Mouse (Mus musculus) MEL (cell line): ENCODE data around the gene Gtf2b. TPM values are rescaled to one million over a fixed set of nuclear protein-coding genes. Genes with fewer than 3 reads are reported as not detected.

Experiments
- DNase-seq: peaks from one replicate; pipeline ENCODE4 v3.0.0; 2011; ENCODE audit warnings: low read depth, low spot score
- H3K27ac ChIP-seq: 2 replicates; pipeline ENCODE4 v1.5.1; 2012; ENCODE audit warnings: low read depth, mild to moderate bottlenecking, control low read depth, low read length, moderate library complexity; ENCODE audit not compliant: control insufficient read depth
- H3K27me3 ChIP-seq, 2 experiments: fragments of 150-350 bp in 1 of 2; sonication (generic) in 1 of 2; 2 replicates each; pipeline ENCODE4 v1.6.1; 2012; ENCODE audit warnings: low read length in 2 of 2, mild to moderate bottlenecking in 2 of 2, improper control_type of control experiment in 1 of 2, moderate library complexity in 1 of 2; ENCODE audit not compliant: insufficient read depth in 2 of 2, control insufficient read depth in 1 of 2
- H3K36me3 ChIP-seq, 2 experiments: 2 replicates each; pipeline ENCODE4 v1.6.1; 2012 to 2014; ENCODE audit warnings: low read length in 2 of 2, improper control_type of control experiment in 1 of 2, inconsistent platforms in 1 of 2, mild to moderate bottlenecking in 1 of 2; ENCODE audit not compliant: insufficient read depth in 2 of 2, control insufficient read depth in 1 of 2
- H3K4me1 ChIP-seq, 2 experiments: fragments of 150-350 bp in 1 of 2; sonication (generic) in 1 of 2; 2 replicates each; pipeline ENCODE4 v1.6.1; 2012; ENCODE audit warnings: low read length in 2 of 2, improper control_type of control experiment in 1 of 2, mild to moderate bottlenecking in 1 of 2; ENCODE audit not compliant: insufficient read depth in 2 of 2, control insufficient read depth in 1 of 2
- H3K4me3 ChIP-seq, 2 experiments: fragments of 150-350 bp in 1 of 2; sonication (generic) in 1 of 2; 2 replicates each; pipeline ENCODE4 v1.5.1; 2012; ENCODE audit warnings: low read depth in 2 of 2, low read length in 2 of 2, mild to moderate bottlenecking in 2 of 2, moderate library complexity in 2 of 2, control low read depth in 1 of 2, improper control_type of control experiment in 1 of 2; ENCODE audit not compliant: control insufficient read depth in 1 of 2, insufficient read depth in 1 of 2
- H3K79me2 ChIP-seq: 2 replicates; pipeline ENCODE4 v1.6.1; 2012; ENCODE audit warnings: mild to moderate bottlenecking, low read length, moderate library complexity; ENCODE audit not compliant: control insufficient read depth, poor library complexity, insufficient read depth
- H3K9ac ChIP-seq: 2 replicates; pipeline ENCODE4 v1.6.1; 2012; ENCODE audit warnings: low read depth, mild to moderate bottlenecking, control low read depth, low read length, moderate library complexity; ENCODE audit not compliant: control insufficient read depth, poor library complexity, severe bottlenecking
- H3K9me3 ChIP-seq: fragments of 150-350 bp; sonication (generic); replicated peaks from 2 replicates; pipeline ENCODE4 v1.6.1; 2012; ENCODE audit warnings: mild to moderate bottlenecking, low read length, improper control_type of control experiment, moderate library complexity; ENCODE audit not compliant: insufficient read depth
- BHLHE40 ChIP-seq: IDR thresholded peaks from 2 replicates; pipeline ENCODE4 v1.6.1; 2012; ENCODE audit warnings: low read depth, mild to moderate bottlenecking, inconsistent platforms, low read length, improper control_type of control experiment, borderline replicate concordance
- CHD1 ChIP-seq: IDR thresholded peaks from 2 replicates; pipeline ENCODE4 v1.6.1; 2012; ENCODE audit warnings: low read depth, mild to moderate bottlenecking, inconsistent platforms, low read length, improper control_type of control experiment
- ELF1 ChIP-seq: IDR thresholded peaks from 2 replicates; pipeline ENCODE4 v1.6.1; 2014; ENCODE audit warnings: low read depth, mild to moderate bottlenecking, inconsistent platforms, low read length, improper control_type of control experiment, moderate library complexity
- EP300 ChIP-seq, 2 experiments: IDR thresholded peaks; 2 replicates each; pipeline ENCODE4 v1.6.1; 2011; ENCODE audit warnings: improper control_type of control experiment in 2 of 2, low read length in 2 of 2, low read depth in 1 of 2, mild to moderate bottlenecking in 1 of 2
- GABPA ChIP-seq: IDR thresholded peaks from 2 replicates; pipeline ENCODE4 v1.6.1; 2012; ENCODE audit warnings: low read depth, mild to moderate bottlenecking, inconsistent platforms, low read length, improper control_type of control experiment, moderate library complexity
- HCFC1 ChIP-seq: IDR thresholded peaks from 2 replicates; pipeline ENCODE4 v1.6.1; 2012; ENCODE audit warnings: low read depth, mild to moderate bottlenecking, inconsistent platforms, low read length, improper control_type of control experiment, moderate library complexity
- JUND ChIP-seq: IDR thresholded peaks from 2 replicates; pipeline ENCODE4 v1.6.1; 2011; ENCODE audit warnings: low read depth, mild to moderate bottlenecking, improper control_type of control experiment, low read length
- MAFK ChIP-seq: IDR thresholded peaks from 2 replicates; pipeline ENCODE4 v1.6.1; 2011; ENCODE audit warnings: low read depth, mild to moderate bottlenecking, low read length, improper control_type of control experiment, borderline replicate concordance
- MAX ChIP-seq: IDR thresholded peaks from 2 replicates; pipeline ENCODE4 v1.6.1; 2011; ENCODE audit warnings: low read length, improper control_type of control experiment
- MAZ ChIP-seq: IDR thresholded peaks from 2 replicates; pipeline ENCODE4 v1.6.1; 2012; ENCODE audit warnings: low read depth, mild to moderate bottlenecking, inconsistent platforms, low read length, improper control_type of control experiment
- MXI1 ChIP-seq: IDR thresholded peaks from 2 replicates; pipeline ENCODE4 v1.6.1; 2011; ENCODE audit warnings: mild to moderate bottlenecking, low read depth, low read length, improper control_type of control experiment
- NRF1 ChIP-seq: IDR thresholded peaks from 2 replicates; pipeline ENCODE4 v1.6.1; 2014; ENCODE audit warnings: low read depth, mild to moderate bottlenecking, inconsistent platforms, low read length, improper control_type of control experiment, moderate library complexity; ENCODE audit not compliant: poor library complexity, insufficient read depth, severe bottlenecking
- POLR2A ChIP-seq, 2 experiments: IDR thresholded peaks; 2 replicates each; pipeline ENCODE4 v1.6.1; 2011 to 2012; ENCODE audit warnings: low read length in 2 of 2, mild to moderate bottlenecking in 2 of 2, control low read depth in 1 of 2, improper control_type of control experiment in 1 of 2, low read depth in 1 of 2, moderate library complexity in 1 of 2; ENCODE audit not compliant: control insufficient read depth in 1 of 2, insufficient read depth in 1 of 2, poor library complexity in 1 of 2
- RCOR1 ChIP-seq: IDR thresholded peaks from 2 replicates; pipeline ENCODE4 v1.6.1; 2012; ENCODE audit warnings: low read depth, mild to moderate bottlenecking, inconsistent platforms, low read length, improper control_type of control experiment
- SMC3 ChIP-seq: IDR thresholded peaks from 2 replicates; pipeline ENCODE4 v1.6.1; 2011; ENCODE audit warnings: low read depth, low read length, improper control_type of control experiment
- TBP ChIP-seq: IDR thresholded peaks from 2 replicates; pipeline ENCODE4 v1.8.0; 2011; ENCODE audit warnings: low read depth, low read length, improper control_type of control experiment
- TCF12 ChIP-seq: IDR thresholded peaks from 2 replicates; pipeline ENCODE4 v1.6.1; 2014; ENCODE audit warnings: low read depth, mild to moderate bottlenecking, inconsistent platforms, low read length, improper control_type of control experiment, moderate library complexity
- UBTF ChIP-seq: IDR thresholded peaks from 2 replicates; pipeline ENCODE4 v1.6.1; 2012; ENCODE audit warnings: low read depth, mild to moderate bottlenecking, inconsistent platforms, low read length, improper control_type of control experiment, moderate library complexity, borderline replicate concordance; ENCODE audit not compliant: insufficient read depth
- USF2 ChIP-seq, 2 experiments: IDR thresholded peaks; 2 replicates each; pipeline ENCODE4 v1.6.1; 2011 to 2012; ENCODE audit warnings: improper control_type of control experiment in 2 of 2, low read length in 2 of 2, borderline replicate concordance in 1 of 2, inconsistent platforms in 1 of 2, low read depth in 1 of 2, mild to moderate bottlenecking in 1 of 2; ENCODE audit not compliant: insufficient read depth in 1 of 2
- ZC3H11A ChIP-seq: IDR thresholded peaks from 2 replicates; pipeline ENCODE4 v1.6.1; 2012; ENCODE audit warnings: low read depth, mild to moderate bottlenecking, inconsistent platforms, low read length, improper control_type of control experiment
- ZKSCAN1 ChIP-seq: IDR thresholded peaks from 2 replicates; pipeline ENCODE4 v1.6.1; 2012; ENCODE audit warnings: low read depth, mild to moderate bottlenecking, inconsistent platforms, low read length, improper control_type of control experiment, moderate library complexity
- ZMIZ1 ChIP-seq: IDR thresholded peaks from 2 replicates; pipeline ENCODE4 v1.6.1; 2012; ENCODE audit warnings: low read depth, mild to moderate bottlenecking, inconsistent platforms, low read length, improper control_type of control experiment, moderate library complexity
- polyA plus RNA-seq, 2 experiments: library from polyadenylated mRNA; stranded (reverse) in 1 of 2; unstranded in 1 of 2; fragments of >175 nt in 1 of 2; fragments of >200 nt in 1 of 2; gene quantifications; 2 replicates each; pipeline versions ENCODE4 v1.2.1 to v1.2.4; 2012; ENCODE audit warnings: low replicate concordance in 2 of 2, low read depth in 1 of 2; ENCODE audit not compliant: insufficient read length in 2 of 2, insufficient read depth in 1 of 2, missing spikeins in 1 of 2
- total RNA-seq: library from RNA; depleted of rRNA; stranded (reverse); fragments of 300-350 nt; gene quantifications from 2 replicates; pipeline ENCODE4 v1.2.3, GENCODE M21; 2012

Gtf2b gene
- total and polyA plus RNA-seq, 3 experiments, result 35.5 to 40.0 TPM; not detected in 1

- no peak for DNase-seq
- Histone ChIP-seq H3K79me2 (no peaks in the 10 kb centered on the region), H3K9ac (no peak overlapping the region), H3K27ac (no peak overlapping the region), H3K9me3 (no peaks in the 10 kb centered on the region), H3K4me1 (no peaks in the 10 kb centered on the region), H3K27me3 (no peaks in the 10 kb centered on the region), H3K4me3 (no peak overlapping the region), H3K36me3 (peaks cover 0 to 16% of the 10 kb centered on the region in 2 experiments; a peak in 2 of 4 replicates)
- TF ChIP-seq TCF12 (no peak), BHLHE40 (no peak), HCFC1 (no peak), RCOR1 (no peak), EP300 (IDR thresholded peaks at IDR 0.05; ENCODE audit: low read depth in 1 of 2, low read length in 2 of 2) (no peak), ZKSCAN1 (no peak), USF2 (IDR thresholded peaks at IDR 0.05; ENCODE audit: borderline replicate concordance in 1 of 2, insufficient read depth in 1 of 2, low read depth in 1 of 2, low read length in 2 of 2) (no peak), POLR2A (IDR thresholded peaks at IDR 0.05; ENCODE audit: control insufficient read depth in 1 of 2, insufficient read depth in 1 of 2, low read depth in 1 of 2, low read length in 2 of 2, poor library complexity in 1 of 2) (no peak), NRF1 (no peak), ZC3H11A (no peak), MAZ (no peak), GABPA (no peak), TBP (no peak), MXI1 (no peak)
Measured at GRCm38 (mm10) chr3:142817506-142817905, 52.7 kb downstream of the Gtf2b start.

GRCm38 (mm10) chr3:142823606-142824005 is 58.8 kb downstream of the Gtf2b start:
- H3K4me1 ChIP-seq, result no peaks in the 10 kb centered on the region
- H3K27me3 ChIP-seq, result no peaks in the 10 kb centered on the region
- H3K4me3 ChIP-seq, result no peak overlapping the region
- no peak for DNase-seq
- H3K9me3 ChIP-seq, result no peaks in the 10 kb centered on the region
- H3K36me3 ChIP-seq, result peaks cover 0 to 44% of the 10 kb centered on the region in 2 experiments; a peak in 2 of 4 replicates
- no peak overlapping the region for H3K9ac ChIP-seq
- no peaks in the 10 kb centered on the region for H3K79me2 ChIP-seq
- TF ChIP-seq ZC3H11A (no peak), MAX (no peak), ELF1 (no peak), RCOR1 (no peak), CHD1 (no peak), ZMIZ1 (no peak), UBTF (no peak), POLR2A (IDR thresholded peaks at IDR 0.05; ENCODE audit: control insufficient read depth in 1 of 2, insufficient read depth in 1 of 2, low read depth in 1 of 2, low read length in 2 of 2, poor library complexity in 1 of 2) (no peak), USF2 (IDR thresholded peaks at IDR 0.05; ENCODE audit: borderline replicate concordance in 1 of 2, insufficient read depth in 1 of 2, low read depth in 1 of 2, low read length in 2 of 2) (no peak), SMC3 (no peak), BHLHE40 (no peak), JUND (no peak), MXI1 (no peak), MAFK (no peak)
- H3K27ac ChIP-seq, result no peak overlapping the region
